Mouse (Mus musculus) ES-E14 (cell line): ENCODE results near the gene Map3k12.

ENCODE experiments used
- CHD2 ChIP-seq: IDR thresholded peaks from 2 replicates; pipeline ENCODE4 v1.6.1; 2014; ENCODE audit warnings: mild to moderate bottlenecking, low read depth, low read length, inconsistent platforms
- HCFC1 ChIP-seq: IDR thresholded peaks from 2 replicates; pipeline ENCODE4 v1.6.1; 2012; ENCODE audit warnings: low read length, inconsistent platforms, borderline replicate concordance; ENCODE audit not compliant: insufficient read depth
- MAFK ChIP-seq: IDR thresholded peaks from 2 replicates; pipeline ENCODE4 v1.6.1; 2014; ENCODE audit warnings: mild to moderate bottlenecking, low read depth, low read length, inconsistent platforms; ENCODE audit not compliant: insufficient read depth
- ZC3H11A ChIP-seq: IDR thresholded peaks from 2 replicates; pipeline ENCODE4 v1.6.1; 2012; ENCODE audit warnings: low read depth, mild to moderate bottlenecking, inconsistent platforms, low read length, borderline replicate concordance
- ZNF384 ChIP-seq: IDR thresholded peaks from 2 replicates; pipeline ENCODE4 v1.6.1; 2012; ENCODE audit warnings: low read depth, low read length, inconsistent platforms

GRCm38 (mm10) chr15:102513004-102513403 is 3.9 kb downstream of the Map3k12 start:
- TF ChIP-seq MAFK, result no peak
- no peak for TF ChIP-seq CHD2
- no peak for TF ChIP-seq HCFC1
- no peak for TF ChIP-seq ZNF384
- TF ChIP-seq ZC3H11A, result no peak
